Mouse (Mus musculus) E14TG2a.4 (cell line): ENCODE results near the gene Tmem101.
A peak's percentile ranks its signal among the peaks of the same experiment; 100 is the strongest.

Experiments used
- CTCF ChIP-seq: conservative IDR thresholded peaks from 2 replicates; pipeline ENCODE4 v1.5.1; 2014; ENCODE audit warnings: low read length
- POU5F1 ChIP-seq: IDR thresholded peaks from 2 replicates; pipeline ENCODE4 v1.6.1; 2014; ENCODE audit warnings: low read length, borderline replicate concordance

- TF ChIP-seq CTCF (peak; percentile 1; the same call in 1 of the 2 replicates), POU5F1 (no peak)
Observed at GRCm38 (mm10) chr11:102137625-102138446, 18.4 kb downstream of the Tmem101 start.
